In the genomic region with DNA sequence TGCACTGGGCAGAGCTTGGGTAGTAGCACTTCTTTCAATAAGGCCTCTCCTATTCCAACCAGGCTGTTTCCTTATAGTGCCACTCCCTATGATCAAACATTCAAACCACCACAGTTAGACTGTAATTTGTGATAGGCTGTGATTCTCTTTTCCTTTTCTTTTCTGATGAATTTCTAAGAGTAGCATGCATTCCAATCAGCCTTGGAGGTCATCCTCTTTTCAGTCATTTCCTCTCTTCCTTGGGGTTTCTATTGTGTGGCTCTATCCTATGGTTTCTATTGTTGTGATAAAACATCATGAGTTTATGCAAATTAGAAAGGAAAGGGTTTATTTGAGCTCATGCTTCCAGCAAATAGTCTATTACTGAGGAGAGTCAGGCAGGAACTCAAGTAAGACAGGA, we compare ENCODE assay signal across 26 mouse cellular contexts.
A peak's percentile ranks its signal among the peaks of the same experiment; 100 is the strongest.
DNase-seq lines count a peak whose midpoint lies in the region; ATAC-seq and TF ChIP-seq lines count a peak whose summit lies in the region.
"Had no signal": no experiment of that assay in that cellular context is flagged by ENCODE, and none has a peak within 500 bp of the region (broad histone marks: within the 10 kb centered on the region; RNA-seq: fewer than 3 reads in every experiment).

No protein-coding gene starts in this region.

- in situ Hi-C loops in ES-E14 (cut with MboI; ENCODE audit: low sequenced_read_pairs in 2 of 2, unreplicated experiment in 2 of 2): no loop called here

- H3K9ac ChIP-seq in ES-E14 (ENCODE audit: insufficient read depth, low read depth, low read length, poor library complexity, severe bottlenecking): no peak overlapping the region
- no peak overlapping the region for H3K9ac ChIP-seq in midbrain, embryonic 16.5 days (ENCODE audit: low read depth, low read length)

- no peak overlapping the region for H3K27ac ChIP-seq in ES-E14 (ENCODE audit: insufficient read depth, low read depth, low read length, poor library complexity, severe bottlenecking)
- no peak overlapping the region for H3K27ac ChIP-seq in midbrain, embryonic 16.5 days (ENCODE audit: low read length)

- no peaks in the 10 kb centered on the region for H3K36me3 ChIP-seq in ES-E14 (ENCODE audit: control insufficient read depth, insufficient read depth, low read length, poor library complexity, severe bottlenecking)
- no peaks in the 10 kb centered on the region for H3K36me3 ChIP-seq in midbrain, embryonic 16.5 days (ENCODE audit: control insufficient read depth, insufficient read depth, low read length)
- H3K36me3 ChIP-seq: G1E had no signal

- H3K4me1 ChIP-seq in ES-E14 (ENCODE audit: control insufficient read depth in 2 of 2, insufficient read depth in 2 of 2, low read length in 2 of 2, poor library complexity in 1 of 2): peaks cover 0 to 2% of the 10 kb centered on the region in 2 experiments; a peak in 1 of 4 replicates
- no peaks in the 10 kb centered on the region for H3K4me1 ChIP-seq in midbrain, embryonic 16.5 days (ENCODE audit: control insufficient read depth, insufficient read depth, low read length)

- H3K9me3 ChIP-seq in ES-E14 (ENCODE audit: control insufficient read depth, insufficient read depth, low read depth, low read length): no peaks in the 10 kb centered on the region
- H3K9me3 ChIP-seq in midbrain, embryonic 16.5 days (replicated peaks; ENCODE audit: control insufficient read depth, low read length, poor library complexity, severe bottlenecking): no peaks in the 10 kb centered on the region
- H3K9me3 ChIP-seq: G1E had no signal

- H3K4me3 ChIP-seq in ES-E14 (ENCODE audit: insufficient read depth in 1 of 2, low read depth in 1 of 2, low read length in 2 of 2, poor library complexity in 1 of 2, severe bottlenecking in 1 of 2): no peak overlapping the region
- no peak overlapping the region for H3K4me3 ChIP-seq in midbrain, embryonic 16.5 days (ENCODE audit: low read depth, low read length)

- no peak for ATAC-seq in midbrain, embryonic 16.5 days
- ATAC-seq: activated CD4-positive, CD25-positive, alpha-beta regulatory T cell, adult 4 months; CD4-positive, CD25-positive, alpha-beta regulatory T cell, adult 4 months; Patski had no signal

- peak; percentile 39 for DNase-seq in ES-CJ7 (ENCODE audit: low read depth, low spot score)
- peak; percentile 13 for DNase-seq in ES-E14 (ENCODE audit: low read depth, low spot score)
- peak; percentile 84 for DNase-seq in R1 (ENCODE audit: low read depth, low spot score)
- peak; percentile 60 for DNase-seq in ZHBTc4 (ENCODE audit: low read depth, low spot score)
- no peak for DNase-seq in spleen, postnatal 36 days (ENCODE audit: low spot score in 2 of 2)
- no peak for DNase-seq in right cerebral cortex, postnatal 25 days
- DNase-seq in frontal cortex, postnatal 25 days (ENCODE audit: low spot score in 2 of 2): no peak
- DNase-seq: adrenal gland, adult 2 months; adrenal gland, adult 8-10 months; adrenal gland, postnatal 10 days; adrenal gland, postnatal 14 days; adrenal gland, postnatal 25 days; adrenal gland, postnatal 36 days; B cell, adult 2 months; cerebellum, adult 11 months; cerebellum, adult 11-12 months; cerebellum, adult 18-20 months; cerebellum, adult 2 months; cerebellum, adult 8-10 months; cerebellum, adult 9-10 months had no signal

- H3K4me2 ChIP-seq in midbrain, embryonic 16.5 days (ENCODE audit: low read length): no peak overlapping the region

- H3K27me3 ChIP-seq in midbrain, embryonic 16.5 days (ENCODE audit: control insufficient read depth, insufficient read depth, low read depth, low read length): no peaks in the 10 kb centered on the region
- H3K27me3 ChIP-seq: CH12.LX, Patski had no signal

TF ChIP-seq in ES-E14, 5 proteins besides CTCF, POLR2A, EP300 and RAD21:
- no peak for TF ChIP-seq MAFK (IDR thresholded peaks at IDR 0.05; ENCODE audit: insufficient read depth, low read depth, low read length)
- TF ChIP-seq ZNF384 (IDR thresholded peaks at IDR 0.05; ENCODE audit: low read depth, low read length): no peak
- TF ChIP-seq CHD2 (IDR thresholded peaks at IDR 0.05; ENCODE audit: low read depth, low read length): no peak
- no peak for TF ChIP-seq HCFC1 (IDR thresholded peaks at IDR 0.05; ENCODE audit: borderline replicate concordance, insufficient read depth, low read length)
- no peak for TF ChIP-seq ZC3H11A (IDR thresholded peaks at IDR 0.05; ENCODE audit: borderline replicate concordance, low read depth, low read length)

Comparison
In these comparisons a context has a peak if more than half of its experiments do, and no peak if none do; other contexts are left out.
1. DNase-seq: peak in ES-CJ7 (single experiment), ES-E14 (single experiment), R1 (single experiment) and ZHBTc4 (single experiment); none in spleen, postnatal 36 days (0 of 2), right cerebral cortex, postnatal 25 days (single experiment) and frontal cortex, postnatal 25 days (0 of 2).